Mouse (Mus musculus): ENCODE results near the gene Tsen2. TPM values are rescaled to one million over a fixed set of nuclear protein-coding genes. Genes with fewer than 3 reads are reported as not detected.

The Tsen2 gene
- polyA plus RNA-seq, 1 experiment: 2.2 TPM

GRCm38 (mm10) chr6:115538645-115539429 is 5.6 kb upstream of the Tsen2 start:
- TF ChIP-seq POLR2A (IDR thresholded peaks at IDR 0.05; ENCODE audit: control insufficient read depth, low read depth, low read length) (no peak), CTCF (IDR thresholded peaks at IDR 0.05; ENCODE audit: control insufficient read depth, insufficient read depth, insufficient replicate concordance, low read depth, low read length) (peak; percentile 93)
- Histone ChIP-seq H3K4me1 (ENCODE audit: control insufficient read depth, insufficient read depth, low read length) (peaks cover 2% of the 10 kb centered on the region), H3K27ac (ENCODE audit: control insufficient read depth, insufficient read depth, low read depth, low read length) (no peak overlapping the region)

GRCm38 (mm10) chr6:115541676-115542275 is 2.7 kb upstream of the Tsen2 start:
- Histone ChIP-seq H3K27me3 (ENCODE audit: control insufficient read depth, insufficient read depth, low read length) (no peaks in the 10 kb centered on the region), H3K4me3 (ENCODE audit: control insufficient read depth, low read depth, low read length) (no peak overlapping the region), H3K36me3 (ENCODE audit: control insufficient read depth, insufficient read depth, low read length) (no peaks in the 10 kb centered on the region), H3K27ac (ENCODE audit: control insufficient read depth, insufficient read depth, low read depth, low read length) (no peak overlapping the region), H3K4me1 (ENCODE audit: control insufficient read depth, insufficient read depth, low read length) (peaks cover 5% of the 10 kb centered on the region)
- TF ChIP-seq CTCF (IDR thresholded peaks at IDR 0.05; ENCODE audit: control insufficient read depth, insufficient read depth, insufficient replicate concordance, low read depth, low read length): no peak

More at GRCm38 (mm10) chr6:115538645-115539429, 5.6 kb upstream of the Tsen2 start:
- H3K27me3 ChIP-seq (ENCODE audit: control insufficient read depth, insufficient read depth, low read length): no peaks in the 10 kb centered on the region
- H3K36me3 ChIP-seq (ENCODE audit: control insufficient read depth, insufficient read depth, low read length): no peaks in the 10 kb centered on the region
- H3K4me3 ChIP-seq (ENCODE audit: control insufficient read depth, low read depth, low read length): peak overlapping the region; percentile 77

DNA sequence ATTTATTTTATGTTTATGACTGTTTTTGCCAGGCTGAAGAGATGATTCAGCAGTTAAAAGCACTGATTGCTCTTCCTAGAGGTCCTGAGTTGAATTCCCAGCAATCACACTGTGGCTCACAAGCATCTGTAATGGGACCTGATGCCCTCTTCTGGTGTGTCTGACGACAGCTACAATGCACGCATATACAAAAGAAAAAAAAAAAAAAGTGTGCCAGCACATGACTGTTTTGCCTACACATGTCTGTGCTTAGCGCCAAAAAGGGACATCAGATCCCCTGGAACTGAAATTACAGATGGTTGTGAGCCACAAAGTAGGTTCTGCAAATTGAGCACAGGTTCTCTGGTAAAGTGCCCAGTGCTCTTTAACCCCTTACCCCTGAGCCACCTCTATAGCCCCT is 2.1 kb upstream of the Tsen2 start:
- no peak overlapping the region for H3K27ac ChIP-seq (ENCODE audit: control insufficient read depth, insufficient read depth, low read depth, low read length)
- no peak for TF ChIP-seq POLR2A (IDR thresholded peaks at IDR 0.05; ENCODE audit: control insufficient read depth, low read depth, low read length)
- no peak for TF ChIP-seq CTCF (IDR thresholded peaks at IDR 0.05; ENCODE audit: control insufficient read depth, insufficient read depth, insufficient replicate concordance, low read depth, low read length)
- H3K36me3 ChIP-seq (ENCODE audit: control insufficient read depth, insufficient read depth, low read length): no peaks in the 10 kb centered on the region
- H3K4me1 ChIP-seq (ENCODE audit: control insufficient read depth, insufficient read depth, low read length): peaks cover 5% of the 10 kb centered on the region
- no peak overlapping the region for H3K4me3 ChIP-seq (ENCODE audit: control insufficient read depth, low read depth, low read length)
- no peaks in the 10 kb centered on the region for H3K27me3 ChIP-seq (ENCODE audit: control insufficient read depth, insufficient read depth, low read length)

- Histone ChIP-seq H3K4me3 (ENCODE audit: control insufficient read depth, low read depth, low read length) (no peak overlapping the region), H3K27me3 (ENCODE audit: control insufficient read depth, insufficient read depth, low read length) (no peaks in the 10 kb centered on the region), H3K36me3 (ENCODE audit: control insufficient read depth, insufficient read depth, low read length) (no peaks in the 10 kb centered on the region), H3K4me1 (ENCODE audit: control insufficient read depth, insufficient read depth, low read length) (peaks cover 3% of the 10 kb centered on the region), H3K27ac (ENCODE audit: control insufficient read depth, insufficient read depth, low read depth, low read length) (no peak overlapping the region)
- no peak for TF ChIP-seq POLR2A (IDR thresholded peaks at IDR 0.05; ENCODE audit: control insufficient read depth, low read depth, low read length)
- TF ChIP-seq CTCF (IDR thresholded peaks at IDR 0.05; ENCODE audit: control insufficient read depth, insufficient read depth, insufficient replicate concordance, low read depth, low read length): peak; percentile 36; the same call in 1 of the 2 replicates
Measured at GRCm38 (mm10) chr6:115546276-115546675, 1.8 kb downstream of the Tsen2 start.

DNA sequence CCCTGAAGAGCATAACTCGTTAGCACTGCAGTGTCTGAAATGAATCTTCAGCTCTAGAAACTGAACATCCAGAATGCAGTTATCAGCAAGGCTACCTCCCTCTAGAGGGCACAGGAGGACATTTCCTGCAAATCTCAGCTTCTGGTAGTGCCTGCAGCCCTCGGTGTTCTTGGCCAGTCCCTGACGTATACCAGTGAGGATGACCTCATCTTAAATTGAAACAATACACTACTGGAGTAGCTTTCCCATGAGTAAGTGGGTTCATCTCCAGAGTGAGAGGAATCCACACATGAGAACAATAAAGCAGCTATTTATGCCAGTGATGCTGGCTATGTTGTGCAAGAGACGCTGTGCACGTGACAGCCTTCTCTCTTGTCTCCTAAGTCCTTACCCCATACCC is 11.0 kb downstream of the Tsen2 start:
- Histone ChIP-seq H3K36me3 (ENCODE audit: control insufficient read depth, insufficient read depth, low read length) (no peaks in the 10 kb centered on the region), H3K27ac (ENCODE audit: control insufficient read depth, insufficient read depth, low read depth, low read length) (no peak overlapping the region), H3K4me1 (ENCODE audit: control insufficient read depth, insufficient read depth, low read length) (no peaks in the 10 kb centered on the region), H3K27me3 (ENCODE audit: control insufficient read depth, insufficient read depth, low read length) (no peaks in the 10 kb centered on the region), H3K4me3 (ENCODE audit: control insufficient read depth, low read depth, low read length) (no peak overlapping the region)
- TF ChIP-seq POLR2A (IDR thresholded peaks at IDR 0.05; ENCODE audit: control insufficient read depth, low read depth, low read length) (no peak), CTCF (IDR thresholded peaks at IDR 0.05; ENCODE audit: control insufficient read depth, insufficient read depth, insufficient replicate concordance, low read depth, low read length) (peak; percentile 30; the same call in 1 of the 2 replicates)

- Histone ChIP-seq H3K36me3 (ENCODE audit: control insufficient read depth, insufficient read depth, low read length) (no peaks in the 10 kb centered on the region), H3K4me3 (ENCODE audit: control insufficient read depth, low read depth, low read length) (no peak overlapping the region), H3K4me1 (ENCODE audit: control insufficient read depth, insufficient read depth, low read length) (no peaks in the 10 kb centered on the region), H3K27me3 (ENCODE audit: control insufficient read depth, insufficient read depth, low read length) (no peaks in the 10 kb centered on the region), H3K27ac (ENCODE audit: control insufficient read depth, insufficient read depth, low read depth, low read length) (no peak overlapping the region)
- TF ChIP-seq POLR2A (IDR thresholded peaks at IDR 0.05; ENCODE audit: control insufficient read depth, low read depth, low read length): no peak
- no peak for TF ChIP-seq CTCF (IDR thresholded peaks at IDR 0.05; ENCODE audit: control insufficient read depth, insufficient read depth, insufficient replicate concordance, low read depth, low read length)
Measured at GRCm38 (mm10) chr6:115558176-115558575, 13.7 kb downstream of the Tsen2 start.

All from testis, adult 2 months (tissue).